In the genomic region with DNA sequence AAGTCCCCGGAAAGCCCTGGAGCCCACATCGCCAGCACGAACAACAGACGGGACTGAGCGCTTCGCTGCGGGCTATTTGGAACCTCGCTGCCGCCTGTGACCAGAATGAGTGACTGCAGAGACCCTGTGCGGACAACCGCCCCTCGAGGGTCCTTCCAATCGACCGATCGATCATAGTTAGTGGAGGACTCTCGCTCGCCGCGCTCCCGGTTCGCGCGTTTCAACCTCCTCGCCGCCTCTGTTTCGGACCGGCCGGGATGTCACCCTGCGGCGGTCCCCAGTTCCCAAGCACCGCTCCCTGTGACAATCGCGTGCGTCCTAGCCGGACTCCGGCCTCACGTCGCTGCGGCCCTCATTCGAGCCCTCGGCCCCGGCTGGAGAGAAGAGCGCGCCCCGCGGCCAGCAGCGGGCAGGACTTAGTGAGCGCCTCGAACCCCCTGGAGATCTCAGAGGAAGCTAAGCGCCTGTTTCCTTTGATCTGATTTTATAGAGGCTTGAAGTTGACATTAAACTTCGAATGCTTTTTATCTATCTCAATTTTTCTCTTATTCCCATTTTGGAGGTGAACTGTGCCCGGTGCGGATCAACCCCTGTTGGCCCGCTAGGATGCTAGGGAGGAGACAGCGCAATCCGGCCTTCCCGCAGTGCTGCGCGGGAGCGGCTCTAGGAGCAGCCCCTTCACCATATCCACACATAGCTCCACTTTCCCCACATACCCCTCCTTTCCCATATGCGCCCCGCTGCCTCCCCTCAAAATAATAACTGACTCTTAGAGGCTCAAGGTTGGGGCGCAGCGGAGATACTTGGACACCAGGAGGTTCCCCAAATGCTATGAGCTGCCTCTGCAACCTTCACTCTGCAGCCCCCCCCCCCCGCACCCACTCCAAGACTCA, we compare ENCODE assay signal across 8 mouse cellular contexts. TPM values are rescaled to one million over a fixed set of nuclear protein-coding genes. Genes with fewer than 3 reads are reported as not detected.
DNase-seq lines count a peak whose midpoint lies in the region; ATAC-seq lines count a peak whose summit lies in the region.

No protein-coding gene starts in this region.

- H3K27ac ChIP-seq in forebrain, embryonic 14.5 days (ENCODE audit: low read depth, low read length) = no peak overlapping the region
- H3K27ac ChIP-seq in neural tube, embryonic 11.5 days (ENCODE audit: low read depth, low read length) = no peak overlapping the region

- no peak overlapping the region for H3K9ac ChIP-seq in forebrain, embryonic 14.5 days (ENCODE audit: low read length)
- H3K9ac ChIP-seq in neural tube, embryonic 11.5 days (ENCODE audit: low read length) = no peak overlapping the region

- no peaks in the 10 kb centered on the region for H3K9me3 ChIP-seq in forebrain, embryonic 14.5 days (replicated peaks; ENCODE audit: control insufficient read depth, low read length)
- H3K9me3 ChIP-seq in neural tube, embryonic 11.5 days (ENCODE audit: control insufficient read depth, low read length) = no peaks in the 10 kb centered on the region

- no peaks in the 10 kb centered on the region for H3K4me1 ChIP-seq in forebrain, embryonic 14.5 days (ENCODE audit: control insufficient read depth, insufficient read depth, low read length)
- 0 out of 2 replicates have a peak, but pooled peaks cover 3% of the 10 kb centered on the region for H3K4me1 ChIP-seq in neural tube, embryonic 11.5 days (ENCODE audit: control insufficient read depth, insufficient read depth, low read length)

- peak overlapping the region; percentile 17 for H3K4me3 ChIP-seq in forebrain, embryonic 14.5 days (ENCODE audit: low read depth, low read length)
- H3K4me3 ChIP-seq in neural tube, embryonic 11.5 days (ENCODE audit: low read depth, low read length) = peak overlapping the region; percentile 26

- H3K27me3 ChIP-seq in forebrain, embryonic 14.5 days (replicated peaks; ENCODE audit: control insufficient read depth, insufficient read depth, low read length) = peaks cover 66% of the 10 kb centered on the region
- peaks cover 68% of the 10 kb centered on the region for H3K27me3 ChIP-seq in neural tube, embryonic 11.5 days (ENCODE audit: control insufficient read depth, insufficient read depth, low read length)

- under 1% methylated on average over 65 of the region's 65 CpGs for WGBS in forebrain, embryonic 14.5 days
- under 1% methylated on average over 65 of the region's 65 CpGs for WGBS in neural tube, embryonic 11.5 days

- ATAC-seq in forebrain, embryonic 14.5 days = peak; percentile 48; the same call in 1 of the 2 replicates
- ATAC-seq in neural tube, embryonic 11.5 days (ENCODE audit: insufficient read depth, low FRiP score, low TSS enrichment) = no peak
- ATAC-seq in frontal cortex, adult (ENCODE audit: low TSS enrichment) = no peak

- peak; percentile 20 for DNase-seq in ovary, postnatal 14 days (ENCODE audit: low spot score)
- DNase-seq in ovary, adult 18-20 months (ENCODE audit: low spot score) = no peak
- DNase-seq in forebrain, embryonic 14.5 days (ENCODE audit: low spot score) = peak; percentile 20
- DNase-seq in kidney, postnatal 14 days = peak; percentile 18
- peak; percentile 61 for DNase-seq in neural tube, embryonic 11.5 days (ENCODE audit: low spot score)
- DNase-seq in gastrocnemius, postnatal 4 days (ENCODE audit: low spot score in 2 of 2) = no peak
- DNase-seq in cerebellum, adult 11-12 months = no peak

- peak overlapping the region; percentile 38 for H3K4me2 ChIP-seq in forebrain, embryonic 14.5 days (ENCODE audit: low read length)
- H3K4me2 ChIP-seq in neural tube, embryonic 11.5 days (ENCODE audit: low read depth) = peak overlapping the region; percentile 34

- H3K36me3 ChIP-seq in forebrain, embryonic 14.5 days (ENCODE audit: control insufficient read depth, insufficient read depth, low read length) = no peaks in the 10 kb centered on the region
- H3K36me3 ChIP-seq in neural tube, embryonic 11.5 days (ENCODE audit: control insufficient read depth, insufficient read depth, low read length) = no peaks in the 10 kb centered on the region

RNA-seq across cellular contexts. Expression of gene Alx3, which starts 11.7 kb away (rescaled TPM):
- 2.4 and 2.6 TPM in 2 replicates for polyA plus RNA-seq in forebrain, embryonic 14.5 days (2014; fragmentation: Nextera tagmentation; extraction: Ambion mirVana)
- polyA plus RNA-seq in neural tube, embryonic 11.5 days (2014; fragmentation: Nextera tagmentation; extraction: Ambion mirVana) = 0.88 and 1.5 TPM in 2 replicates
- total RNA-seq in gastrocnemius, postnatal 4 days (2021) = not detected

RNA-seq across cellular contexts. Expression of gene Ubl4b, which starts 28.2 kb away (rescaled TPM):
- polyA plus RNA-seq in forebrain, embryonic 14.5 days (2014; fragmentation: Nextera tagmentation; extraction: Ambion mirVana) = not detected in 2 replicates
- not detected in 2 replicates for polyA plus RNA-seq in neural tube, embryonic 11.5 days (2014; fragmentation: Nextera tagmentation; extraction: Ambion mirVana)
- not detected for total RNA-seq in gastrocnemius, postnatal 4 days (2021)

RNA-seq across cellular contexts. Expression of gene Gm10961, which starts 48.0 kb away (rescaled TPM):
- polyA plus RNA-seq in forebrain, embryonic 14.5 days (2014; fragmentation: Nextera tagmentation; extraction: Ambion mirVana) = not detected in 2 replicates
- polyA plus RNA-seq in neural tube, embryonic 11.5 days (2014; fragmentation: Nextera tagmentation; extraction: Ambion mirVana) = not detected in 2 replicates
- not detected for total RNA-seq in gastrocnemius, postnatal 4 days (2021)

RNA-seq across cellular contexts. Expression of gene Strip1, which starts 48.4 kb away (rescaled TPM):
- polyA plus RNA-seq in forebrain, embryonic 14.5 days (2014; fragmentation: Nextera tagmentation; extraction: Ambion mirVana) = 134 and 141 TPM in 2 replicates
- polyA plus RNA-seq in neural tube, embryonic 11.5 days (2014; fragmentation: Nextera tagmentation; extraction: Ambion mirVana) = 101 and 108 TPM in 2 replicates
- total RNA-seq in gastrocnemius, postnatal 4 days (2021) = 10 to 100 TPM; 26.6 to 31.5 TPM

Comparison
In these comparisons a context has a peak if more than half of its experiments do, and no peak if none do; other contexts are left out.
1. DNase-seq: peak in ovary, postnatal 14 days (single experiment), forebrain, embryonic 14.5 days (single experiment), kidney, postnatal 14 days (single experiment) and neural tube, embryonic 11.5 days (single experiment); none in ovary, adult 18-20 months (single experiment), gastrocnemius, postnatal 4 days (0 of 2) and cerebellum, adult 11-12 months (single experiment).